Mouse (Mus musculus): ENCODE data around the gene Ano10.
A peak's percentile ranks its signal among the peaks of the same experiment; 100 is the strongest.

Gene Ano10

GRCm38 (mm10) chr9:122290192-122290591, 4.0 kb downstream of the Ano10 start:
- no peak for DNase-seq (ENCODE audit: low spot score in 2 of 2)

- no peak for DNase-seq (ENCODE audit: low spot score in 2 of 2)
Measured at GRCm38 (mm10) chr9:122288416-122288815, 5.8 kb downstream of the Ano10 start.

GRCm38 (mm10) chr9:122287526-122287925, 6.7 kb downstream of the Ano10 start:
- no peak for DNase-seq (ENCODE audit: low spot score in 2 of 2)

GRCm38 (mm10) chr9:122285833-122286310, 8.4 kb downstream of the Ano10 start:
- DNase-seq (ENCODE audit: low spot score in 2 of 2), result no peak

GRCm38 (mm10) chr9:122285146-122285832, 8.9 kb downstream of the Ano10 start:
- DNase-seq (ENCODE audit: low spot score in 2 of 2), result no peak

- no peak for DNase-seq (ENCODE audit: low spot score in 2 of 2)
Measured at GRCm38 (mm10) chr9:122284696-122285095, 9.5 kb downstream of the Ano10 start.

GRCm38 (mm10) chr9:122281004-122281403, 13.2 kb downstream of the Ano10 start:
- no peak for DNase-seq (ENCODE audit: low spot score in 2 of 2)

GRCm38 (mm10) chr9:122276665-122277064, 17.6 kb downstream of the Ano10 start:
- no peak for DNase-seq (ENCODE audit: low spot score in 2 of 2)

GRCm38 (mm10) chr9:122276134-122276533, 18.1 kb downstream of the Ano10 start:
- no peak for DNase-seq (ENCODE audit: low spot score in 2 of 2)

- no peak for DNase-seq (ENCODE audit: low spot score in 2 of 2)
Measured at GRCm38 (mm10) chr9:122274346-122274745, 19.9 kb downstream of the Ano10 start.

- DNase-seq (ENCODE audit: low spot score in 2 of 2), result no peak
Measured at GRCm38 (mm10) chr9:122273879-122274278, 20.3 kb downstream of the Ano10 start.

- DNase-seq (ENCODE audit: low spot score in 2 of 2), result no peak
Measured at GRCm38 (mm10) chr9:122271866-122272265, 22.4 kb downstream of the Ano10 start.

- DNase-seq (ENCODE audit: low spot score in 2 of 2), result no peak
Measured at GRCm38 (mm10) chr9:122271318-122271717, 22.9 kb downstream of the Ano10 start.

- no peak for DNase-seq (ENCODE audit: low spot score in 2 of 2)
Measured at GRCm38 (mm10) chr9:122270913-122271312, 23.3 kb downstream of the Ano10 start.

GRCm38 (mm10) chr9:122269256-122270041, 24.8 kb downstream of the Ano10 start:
- DNase-seq (ENCODE audit: low spot score in 2 of 2), result no peak

GRCm38 (mm10) chr9:122265526-122266210, 28.6 kb downstream of the Ano10 start:
- no peak for DNase-seq (ENCODE audit: low spot score in 2 of 2)

GRCm38 (mm10) chr9:122263140-122263539, 31.1 kb downstream of the Ano10 start:
- DNase-seq (ENCODE audit: low spot score in 2 of 2), result no peak

GRCm38 (mm10) chr9:122254386-122254785, 39.8 kb downstream of the Ano10 start:
- no peak for DNase-seq (ENCODE audit: low spot score in 2 of 2)

GRCm38 (mm10) chr9:122252113-122252512, 42.1 kb downstream of the Ano10 start:
- no peak for DNase-seq (ENCODE audit: low spot score in 2 of 2)

GRCm38 (mm10) chr9:122248168-122248567, 46.1 kb downstream of the Ano10 start:
- DNase-seq (ENCODE audit: low spot score in 2 of 2), result peak in 1 of 2 experiments; percentile 25

GRCm38 (mm10) chr9:122247430-122248027, 46.7 kb downstream of the Ano10 start:
- peak; percentile 64 to 76 for DNase-seq (ENCODE audit: low spot score in 2 of 2)

- no peak for DNase-seq (ENCODE audit: low spot score in 2 of 2)
Measured at GRCm38 (mm10) chr9:122245879-122246278, 48.3 kb downstream of the Ano10 start.
